Mouse (Mus musculus) kidney, embryonic 14.5 days (tissue): ENCODE measurements around the gene Olfr1415. TPM values are rescaled to one million over a fixed set of nuclear protein-coding genes. Genes with fewer than 3 reads are reported as not detected.
A peak's percentile ranks its signal among the peaks of the same experiment; 100 is the strongest.

Experiments
- ATAC-seq: fragments of 200-750 bp; cut with Nextera tagmentation; 2 replicates; pipeline ENCODE4 v1.8.0; 2017; ENCODE audit warnings: moderate number of reproducible peaks, mild to moderate bottlenecking, moderate TSS enrichment, moderate library complexity; ENCODE audit not compliant: low FRiP score, low TSS enrichment
- H3K27ac ChIP-seq: fragments of 300-500 bp; sonication (generic); 2 replicates; pipeline ENCODE4 v1.5.1; 2014; ENCODE audit warnings: low read depth, mild to moderate bottlenecking, low read length, moderate library complexity, mixed read lengths
- H3K27me3 ChIP-seq: fragments of 300-500 bp; sonication (generic); 2 replicates; pipeline ENCODE4 v1.6.1; 2014; ENCODE audit warnings: mild to moderate bottlenecking, low read length; ENCODE audit not compliant: control insufficient read depth, insufficient read depth
- H3K36me3 ChIP-seq: fragments of 300-500 bp; sonication (generic); 2 replicates; pipeline ENCODE4 v1.6.1; 2014; ENCODE audit warnings: low read length, mixed read lengths; ENCODE audit not compliant: control insufficient read depth, insufficient read depth
- H3K4me1 ChIP-seq: fragments of 300-500 bp; sonication (generic); 2 replicates; pipeline ENCODE4 v1.6.1; 2014; ENCODE audit warnings: low read length, mixed read lengths; ENCODE audit not compliant: control insufficient read depth, insufficient read depth
- H3K4me2 ChIP-seq: fragments of 300-500 bp; sonication (generic); replicated peaks from 2 replicates; pipeline ENCODE4 v1.6.1; 2014; ENCODE audit warnings: low read depth, mild to moderate bottlenecking, low read length
- H3K4me3 ChIP-seq: fragments of 300-500 bp; sonication (generic); 2 replicates; pipeline ENCODE4 v1.5.1; 2014; ENCODE audit warnings: mild to moderate bottlenecking, low read length
- H3K9ac ChIP-seq: fragments of 300-500 bp; sonication (generic); 2 replicates; pipeline ENCODE4 v1.6.1; 2014; ENCODE audit warnings: low read depth, mild to moderate bottlenecking, low read length, moderate library complexity
- H3K9me3 ChIP-seq: fragments of 300-500 bp; sonication (generic); 2 replicates; pipeline ENCODE4 v1.6.1; 2016; ENCODE audit warnings: low read length; ENCODE audit not compliant: control insufficient read depth
- WGBS: fragments of 180-500 bp; shearing (Covaris S2); extraction: QIAGEN DNeasy Blood & Tissue Kit; methylation state at CpG from one replicate; pipeline ENCODE4 v1.1.7; 2014; 5-methylcytosine and 5-hydroxymethylcytosine counted together
- polyA plus RNA-seq: library from polyadenylated mRNA; unstranded; fragments of >200 nt; fragmentation: Nextera tagmentation; extraction: Ambion mirVana; gene quantifications from 2 replicates; pipeline ENCODE4 v1.2.1, GENCODE M21; 2014

Olfr1415 gene
- polyA plus RNA-seq, 1 experiment from 2014 or later, result not detected

- H3K4me1 ChIP-seq, result no peaks in the 10 kb centered on the region
- H3K4me2 ChIP-seq, result no peak within 1 kb of the TSS
- no peak within 1 kb of the TSS for H3K4me3 ChIP-seq
- no peaks in the 10 kb centered on the region for H3K36me3 ChIP-seq
- H3K27me3 ChIP-seq, result no peaks in the 10 kb centered on the region
- H3K9ac ChIP-seq, result no peak within 1 kb of the TSS
- no peak within 1 kb of the TSS for H3K27ac ChIP-seq
- peaks cover 2% of the 10 kb centered on the region; the same call in 1 of the 2 replicates for H3K9me3 ChIP-seq
- no peak for ATAC-seq
These were observed 10.9 kb downstream of the Olfr1415 start, which contains the start of gene Olfr1416 for GRCm38 (mm10) chr1:92485013-92485412. Olfr1416 (minus strand) TSS chr1:92485113.

DNA sequence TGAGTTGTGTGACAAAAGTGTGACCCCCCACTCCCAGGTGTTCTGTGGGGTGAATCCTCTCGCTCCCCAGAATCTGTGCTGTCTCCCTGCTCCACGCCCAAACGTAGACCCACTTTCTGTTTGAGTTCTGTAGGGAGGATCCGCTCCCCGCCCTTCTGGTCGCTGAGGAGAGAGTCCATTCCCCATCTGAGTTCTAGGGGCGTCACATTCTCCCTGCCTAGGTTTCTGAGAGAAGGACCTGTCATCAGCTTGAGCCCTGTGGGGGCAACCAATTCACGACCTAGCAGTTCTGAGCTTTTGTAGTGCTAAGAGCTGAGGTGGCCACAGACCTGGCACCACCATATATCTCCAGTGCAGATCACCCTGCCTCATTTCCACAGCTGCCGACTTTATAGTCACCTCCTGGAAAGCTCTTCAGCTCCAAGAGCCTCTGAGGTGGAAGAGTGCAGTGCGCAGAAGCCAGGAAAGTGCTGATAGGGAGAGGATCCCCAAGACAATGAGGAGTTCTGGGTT is 21.8 kb downstream of the Olfr1415 start:
- no peaks in the 10 kb centered on the region for H3K9me3 ChIP-seq
- peak; percentile 65 for ATAC-seq
- peaks cover 9% of the 10 kb centered on the region for H3K4me1 ChIP-seq
- H3K27ac ChIP-seq, result no peak overlapping the region
- no peaks in the 10 kb centered on the region; the same call in 1 of the 2 replicates for H3K27me3 ChIP-seq
- H3K4me3 ChIP-seq, result peak overlapping the region; percentile 97
- WGBS, result 5% methylated on average over 10 of the region's 10 CpGs
- peaks cover 21% of the 10 kb centered on the region for H3K36me3 ChIP-seq
- peak overlapping the region; percentile 95 for H3K9ac ChIP-seq
- peak overlapping the region; percentile 93 for H3K4me2 ChIP-seq

DNA sequence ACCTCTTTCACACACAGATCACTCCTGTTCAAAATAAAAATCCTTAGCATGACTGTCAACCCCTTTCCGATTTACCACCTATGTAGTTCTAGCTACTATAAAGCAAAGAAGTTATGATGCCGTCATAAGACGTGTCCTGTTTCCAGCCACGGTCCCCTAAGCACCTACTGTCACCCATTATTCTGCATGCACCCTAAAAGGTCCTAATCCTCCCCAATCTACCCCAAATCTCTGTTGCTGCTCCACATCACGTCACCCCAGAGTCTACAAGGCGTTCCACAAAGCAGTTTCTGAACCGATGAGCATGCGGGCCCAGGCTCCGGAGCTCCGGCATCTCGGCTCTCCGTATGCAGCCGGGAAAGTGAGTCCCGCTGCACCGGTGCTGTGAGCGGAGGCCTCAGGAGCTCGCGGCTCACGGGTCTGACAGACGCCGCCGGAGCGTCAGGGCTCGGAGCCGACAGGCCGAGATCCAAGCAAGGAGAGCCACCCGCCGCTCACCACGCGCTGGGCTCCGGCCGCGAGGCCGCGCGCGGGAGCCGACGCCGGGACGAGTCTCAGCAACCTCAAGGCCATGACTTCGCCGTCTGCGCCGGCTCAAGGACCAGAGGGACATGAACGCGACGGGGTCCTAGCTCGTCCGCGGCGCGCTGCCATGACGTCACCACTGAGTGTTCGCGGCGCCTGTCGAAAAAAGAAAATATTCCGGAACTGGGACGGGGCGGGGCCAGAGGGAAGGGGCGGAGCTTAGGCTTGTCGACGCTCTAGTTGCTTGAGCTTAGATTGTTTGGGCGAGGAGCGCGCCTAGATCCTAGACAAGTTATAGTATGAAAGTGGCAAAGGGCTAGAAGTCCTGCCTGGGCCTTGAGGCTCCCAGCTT is 22.5 kb downstream of the Olfr1415 start, which contains the start of gene Ndufa10:
Ndufa10 (minus strand) TSS at position 696 of the 877 bp plus-strand sequence.
- peak; percentile 96 for ATAC-seq
- under 1% methylated on average over 67 of the region's 67 CpGs for WGBS

GRCm38 (mm10) chr1:92468891-92469290 is 27.0 kb downstream of the Olfr1415 start:
- peaks cover 71% of the 10 kb centered on the region for H3K36me3 ChIP-seq

More for the DNA sequence above, 22.5 kb downstream of the Olfr1415 start, which contains the start of gene Ndufa10:
- peaks cover 9% of the 10 kb centered on the region for H3K4me1 ChIP-seq
- H3K9me3 ChIP-seq, result no peaks in the 10 kb centered on the region
- peak within 1 kb of the TSS; percentile 93 for H3K4me2 ChIP-seq
- no peaks in the 10 kb centered on the region; the same call in 1 of the 2 replicates for H3K27me3 ChIP-seq
- H3K4me3 ChIP-seq, result peak within 1 kb of the TSS; percentile 97
- H3K9ac ChIP-seq, result peak within 1 kb of the TSS; percentile 95
- peak within 1 kb of the TSS; percentile 59; the same call in 1 of the 2 replicates for H3K27ac ChIP-seq
- peaks cover 26% of the 10 kb centered on the region for H3K36me3 ChIP-seq

DNA sequence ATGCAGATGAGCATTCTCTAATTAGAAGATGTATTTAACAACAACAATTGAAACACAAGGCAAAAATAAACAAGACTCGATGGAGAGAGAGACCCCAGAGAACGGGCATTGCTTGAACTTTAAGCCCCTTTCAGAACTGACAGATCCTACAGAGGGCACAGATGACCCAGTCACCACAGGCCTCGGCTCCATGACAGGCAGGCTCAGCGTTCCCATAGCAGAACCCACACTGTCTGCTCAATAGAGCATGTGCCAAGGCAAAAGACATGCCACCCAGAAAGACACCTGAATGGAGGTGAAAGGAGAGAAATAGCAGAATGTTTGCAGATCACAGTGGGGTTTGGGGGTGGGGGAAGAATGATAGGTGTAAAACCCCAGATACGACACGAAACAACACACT is 37.5 kb downstream of the Olfr1415 start:
- no peak overlapping the region for H3K4me2 ChIP-seq
- 0 out of 2 replicates have a peak, but pooled peaks cover 3% of the 10 kb centered on the region for H3K9me3 ChIP-seq
- H3K27ac ChIP-seq, result no peak overlapping the region
- H3K27me3 ChIP-seq, result no peaks in the 10 kb centered on the region
- peaks cover 90% of the 10 kb centered on the region for H3K36me3 ChIP-seq
- WGBS, result 90% methylated on average over 6 of the region's 6 CpGs
- no peaks in the 10 kb centered on the region for H3K4me1 ChIP-seq
- H3K9ac ChIP-seq, result no peak overlapping the region
- no peak for ATAC-seq
- no peak overlapping the region for H3K4me3 ChIP-seq

More at GRCm38 (mm10) chr1:92468891-92469290, 27.0 kb downstream of the Olfr1415 start:
- no peak overlapping the region for H3K27ac ChIP-seq
- 80% methylated on average over 4 of the region's 4 CpGs for WGBS
- H3K9ac ChIP-seq, result no peak overlapping the region
- H3K4me1 ChIP-seq, result peaks cover 6% of the 10 kb centered on the region
- H3K27me3 ChIP-seq, result no peaks in the 10 kb centered on the region
- no peak for ATAC-seq
- H3K4me3 ChIP-seq, result no peak overlapping the region
- H3K4me2 ChIP-seq, result no peak overlapping the region
- no peaks in the 10 kb centered on the region for H3K9me3 ChIP-seq

DNA sequence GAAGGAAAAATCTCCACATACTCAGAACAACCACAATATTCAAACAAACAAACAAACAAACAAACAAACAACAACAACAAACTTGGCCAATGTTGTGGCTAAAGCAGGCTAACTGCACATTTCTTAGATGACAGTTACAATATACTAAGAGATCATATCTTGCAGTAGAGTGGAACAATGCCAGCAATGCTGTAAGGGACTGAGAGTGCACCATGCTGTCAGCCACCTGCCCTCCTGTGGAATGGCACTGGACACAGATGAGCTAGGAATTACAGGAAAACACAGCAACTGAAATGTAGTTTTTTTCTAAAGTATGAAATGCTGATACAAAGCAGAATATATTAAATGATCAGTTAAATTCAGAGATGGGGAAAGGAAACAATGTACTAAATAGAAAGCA is 38.1 kb downstream of the Olfr1415 start:
- 0 out of 2 replicates have a peak, but pooled peaks cover 3% of the 10 kb centered on the region for H3K9me3 ChIP-seq
- H3K4me3 ChIP-seq, result no peak overlapping the region
- H3K9ac ChIP-seq, result no peak overlapping the region
- H3K27ac ChIP-seq, result no peak overlapping the region
- H3K36me3 ChIP-seq, result peaks cover 90% of the 10 kb centered on the region
- no peaks in the 10 kb centered on the region for H3K27me3 ChIP-seq
- ATAC-seq, result no peak
- H3K4me1 ChIP-seq, result no peaks in the 10 kb centered on the region
- no peak overlapping the region for H3K4me2 ChIP-seq

GRCm38 (mm10) chr1:92453751-92454445 is 42.0 kb downstream of the Olfr1415 start:
- Histone ChIP-seq H3K4me2 (no peak overlapping the region), H3K9me3 (0 out of 2 replicates have a peak, but pooled peaks cover 3% of the 10 kb centered on the region), H3K4me3 (no peak overlapping the region), H3K4me1 (no peaks in the 10 kb centered on the region), H3K27me3 (no peaks in the 10 kb centered on the region), H3K27ac (no peak overlapping the region), H3K36me3 (peaks cover 88% of the 10 kb centered on the region), H3K9ac (no peak overlapping the region)
- 80% methylated on average over 8 of the region's 8 CpGs for WGBS
- no peak for ATAC-seq

DNA sequence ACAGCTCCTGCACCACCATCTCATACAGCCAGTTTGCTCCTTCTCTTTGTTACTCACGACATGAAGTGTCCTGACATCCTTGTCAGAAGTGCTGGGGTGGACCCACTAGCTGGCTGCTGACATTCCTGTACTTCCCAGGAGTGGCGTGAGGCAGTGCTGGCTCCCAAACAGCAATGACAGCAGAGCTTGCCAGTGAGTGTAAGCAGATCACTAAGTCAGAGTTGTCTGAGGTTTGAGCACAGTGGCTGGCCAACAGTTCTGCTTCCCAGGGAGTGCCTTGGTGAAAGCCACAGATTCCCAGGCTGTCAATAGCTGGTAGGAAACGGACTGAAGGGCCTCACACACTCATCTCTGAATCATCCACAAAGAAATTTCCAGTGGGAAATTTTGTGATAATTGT is 47.6 kb downstream of the Olfr1415 start:
- Histone ChIP-seq H3K27me3 (no peaks in the 10 kb centered on the region), H3K27ac (no peak overlapping the region), H3K4me2 (no peak overlapping the region), H3K9me3 (no peaks in the 10 kb centered on the region), H3K36me3 (peaks cover 91% of the 10 kb centered on the region), H3K9ac (no peak overlapping the region), H3K4me3 (no peak overlapping the region), H3K4me1 (no peaks in the 10 kb centered on the region)
- 75% methylated on average over 3 of the region's 3 CpGs for WGBS
- no peak for ATAC-seq
